Mouse (Mus musculus): ENCODE data around the gene Zfp830. TPM values are rescaled to one million over a fixed set of nuclear protein-coding genes. Genes with fewer than 3 reads are reported as not detected.

Gene Zfp830
- polyA plus RNA-seq, 2 experiments = 18.7 to 32.4 TPM

GRCm38 (mm10) chr11:82746138-82746537 lies 18.0 kb upstream of the Zfp830 start:
- Histone ChIP-seq H3K9ac (ENCODE audit: low read depth, low read length, severe bottlenecking) (no peak overlapping the region), H3K4me1 (ENCODE audit: control insufficient read depth, insufficient read depth, low read length) (no peaks in the 10 kb centered on the region), H3K9me3 (ENCODE audit: control insufficient read depth, low read length) (no peaks in the 10 kb centered on the region), H3K36me3 (ENCODE audit: control insufficient read depth, insufficient read depth, low read length) (no peaks in the 10 kb centered on the region), H3K4me3 (replicated peaks; ENCODE audit: low read length) (no peak overlapping the region), H3K4me2 (replicated peaks; ENCODE audit: low read depth, low read length, severe bottlenecking) (no peak overlapping the region), H3K27ac (replicated peaks; ENCODE audit: low read depth, low read length) (no peak overlapping the region), H3K27me3 (ENCODE audit: control insufficient read depth, insufficient read depth, low read length) (no peaks in the 10 kb centered on the region)
- ATAC-seq (ENCODE audit: low FRiP score, low read depth) (no peak), DNase-seq (ENCODE audit: low spot score) (no peak)
- no peak for TF ChIP-seq POLR2A (IDR thresholded peaks at IDR 0.05; ENCODE audit: borderline replicate concordance, extremely low read depth, insufficient read depth, insufficient read length)
- WGBS = 35% methylated on average over 6 of the region's 6 CpGs

- Histone ChIP-seq H3K27me3 (ENCODE audit: control insufficient read depth, insufficient read depth, low read length) (no peaks in the 10 kb centered on the region), H3K4me2 (replicated peaks; ENCODE audit: low read depth, low read length, severe bottlenecking) (no peak overlapping the region), H3K27ac (replicated peaks; ENCODE audit: low read depth, low read length) (no peak overlapping the region), H3K9me3 (ENCODE audit: control insufficient read depth, low read length) (no peaks in the 10 kb centered on the region), H3K4me1 (ENCODE audit: control insufficient read depth, insufficient read depth, low read length) (no peaks in the 10 kb centered on the region), H3K4me3 (replicated peaks; ENCODE audit: low read length) (no peak overlapping the region), H3K9ac (ENCODE audit: low read depth, low read length, severe bottlenecking) (no peak overlapping the region), H3K36me3 (ENCODE audit: control insufficient read depth, insufficient read depth, low read length) (no peaks in the 10 kb centered on the region)
- no peak for TF ChIP-seq POLR2A (IDR thresholded peaks at IDR 0.05; ENCODE audit: borderline replicate concordance, extremely low read depth, insufficient read depth, insufficient read length)
- DNase-seq (ENCODE audit: low spot score) = no peak
- no peak for ATAC-seq (ENCODE audit: low FRiP score, low read depth)
- WGBS = 78% methylated on average over 8 of the region's 8 CpGs
Observed at GRCm38 (mm10) chr11:82746857-82747366, 17.2 kb upstream of the Zfp830 start.

GRCm38 (mm10) chr11:82752349-82753115 lies 11.6 kb upstream of the Zfp830 start:
- Histone ChIP-seq H3K36me3 (ENCODE audit: control insufficient read depth, insufficient read depth, low read length) (no peaks in the 10 kb centered on the region), H3K4me2 (replicated peaks; ENCODE audit: low read depth, low read length, severe bottlenecking) (no peak overlapping the region), H3K27ac (replicated peaks; ENCODE audit: low read depth, low read length) (no peak overlapping the region), H3K9me3 (ENCODE audit: control insufficient read depth, low read length) (no peaks in the 10 kb centered on the region), H3K4me3 (replicated peaks; ENCODE audit: low read length) (no peak overlapping the region), H3K9ac (ENCODE audit: low read depth, low read length, severe bottlenecking) (no peak overlapping the region), H3K27me3 (ENCODE audit: control insufficient read depth, insufficient read depth, low read length) (no peaks in the 10 kb centered on the region), H3K4me1 (ENCODE audit: control insufficient read depth, insufficient read depth, low read length) (no peaks in the 10 kb centered on the region)
- 62% methylated on average over 6 of the region's 6 CpGs for WGBS
- ATAC-seq (ENCODE audit: low FRiP score, low read depth) = no peak
- DNase-seq (ENCODE audit: low spot score) = no peak
- TF ChIP-seq POLR2A (IDR thresholded peaks at IDR 0.05; ENCODE audit: borderline replicate concordance, extremely low read depth, insufficient read depth, insufficient read length) = no peak

GRCm38 (mm10) chr11:82755919-82756318 lies 8.2 kb upstream of the Zfp830 start:
- H3K4me3 ChIP-seq (replicated peaks; ENCODE audit: low read length) = no peak overlapping the region
- 83% methylated on average over 1 of the region's 1 CpGs for WGBS
- no peaks in the 10 kb centered on the region for H3K27me3 ChIP-seq (ENCODE audit: control insufficient read depth, insufficient read depth, low read length)
- no peak for TF ChIP-seq POLR2A (IDR thresholded peaks at IDR 0.05; ENCODE audit: borderline replicate concordance, extremely low read depth, insufficient read depth, insufficient read length)
- H3K27ac ChIP-seq (replicated peaks; ENCODE audit: low read depth, low read length) = no peak overlapping the region
- no peak overlapping the region for H3K4me2 ChIP-seq (replicated peaks; ENCODE audit: low read depth, low read length, severe bottlenecking)
- H3K4me1 ChIP-seq (ENCODE audit: control insufficient read depth, insufficient read depth, low read length) = no peaks in the 10 kb centered on the region
- ATAC-seq (ENCODE audit: low FRiP score, low read depth) (no peak), DNase-seq (ENCODE audit: low spot score) (no peak)
- no peaks in the 10 kb centered on the region for H3K9me3 ChIP-seq (ENCODE audit: control insufficient read depth, low read length)
- no peak overlapping the region for H3K9ac ChIP-seq (ENCODE audit: low read depth, low read length, severe bottlenecking)
- H3K36me3 ChIP-seq (ENCODE audit: control insufficient read depth, insufficient read depth, low read length) = no peaks in the 10 kb centered on the region

DNA sequence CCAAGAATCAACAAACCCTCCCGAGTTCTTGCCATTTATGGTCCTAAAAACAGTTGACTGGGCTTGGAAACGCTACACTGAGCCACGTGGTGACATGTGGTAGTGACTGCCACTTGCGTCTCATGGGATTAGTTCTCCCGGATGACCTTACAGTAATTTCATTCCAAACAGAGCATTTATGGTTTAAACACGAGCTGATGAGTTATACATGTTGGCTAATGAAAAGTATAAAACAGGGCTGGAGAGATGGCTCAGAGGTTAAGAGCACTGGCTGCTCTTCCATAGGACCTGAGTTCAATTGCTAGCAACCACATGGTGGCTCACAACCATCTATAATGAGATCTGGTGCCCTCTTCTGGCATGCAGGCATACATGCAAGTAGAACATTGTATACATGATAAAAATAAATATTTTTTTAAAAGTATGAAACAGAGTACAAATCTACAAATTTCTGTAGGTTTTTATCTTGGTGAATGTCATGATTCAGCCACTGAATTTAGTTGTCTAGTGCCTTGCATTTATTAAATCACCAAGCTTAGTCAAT lies 1.8 kb upstream of the Zfp830 start:
- no peak for TF ChIP-seq POLR2A (IDR thresholded peaks at IDR 0.05; ENCODE audit: borderline replicate concordance, extremely low read depth, insufficient read depth, insufficient read length)
- 80% methylated on average over 6 of the region's 6 CpGs for WGBS
- DNase-seq (ENCODE audit: low spot score) (no peak), ATAC-seq (ENCODE audit: low FRiP score, low read depth) (no peak)
- no peaks in the 10 kb centered on the region for H3K27me3 ChIP-seq (ENCODE audit: control insufficient read depth, insufficient read depth, low read length)
- H3K4me1 ChIP-seq (ENCODE audit: control insufficient read depth, insufficient read depth, low read length) = peaks cover 18% of the 10 kb centered on the region
- no peaks in the 10 kb centered on the region for H3K9me3 ChIP-seq (ENCODE audit: control insufficient read depth, low read length)
- H3K4me2 ChIP-seq (replicated peaks; ENCODE audit: low read depth, low read length, severe bottlenecking) = no peak overlapping the region
- H3K36me3 ChIP-seq (ENCODE audit: control insufficient read depth, insufficient read depth, low read length) = peaks cover 12% of the 10 kb centered on the region; the same call in 1 of the 2 replicates
- no peak overlapping the region for H3K4me3 ChIP-seq (replicated peaks; ENCODE audit: low read length)
- H3K27ac ChIP-seq (replicated peaks; ENCODE audit: low read depth, low read length) = no peak overlapping the region
- no peak overlapping the region for H3K9ac ChIP-seq (ENCODE audit: low read depth, low read length, severe bottlenecking)
